18 mouse cellular contexts compared by ENCODE assay signal in genomic region chr5:57769644-57770043, GRCm38 (mm10). TPM values are rescaled to one million over a fixed set of nuclear protein-coding genes. Genes with fewer than 3 reads are reported as not detected.
DNase-seq lines count a peak whose midpoint lies in the region; ATAC-seq and TF ChIP-seq lines count a peak whose summit lies in the region.
"Had no signal": no experiment of that assay in that cellular context is flagged by ENCODE, and none has a peak within 500 bp of the region (broad histone marks: within the 10 kb centered on the region; RNA-seq: fewer than 3 reads in every experiment).

No protein-coding gene starts in this region.

- no peak overlapping the region for H3K4me2 ChIP-seq in hindbrain, postnatal 0 days (ENCODE audit: low read depth, low read length)
- H3K4me2 ChIP-seq in hindbrain, embryonic 12.5 days (replicated peaks) = no peak overlapping the region
- H3K4me2 ChIP-seq: heart, embryonic 12.5 days; lung, embryonic 15.5 days; stomach, embryonic 15.5 days had no signal

- H3K9ac ChIP-seq in hindbrain, postnatal 0 days (replicated peaks; ENCODE audit: low read length) = no peak overlapping the region
- H3K9ac ChIP-seq in hindbrain, embryonic 12.5 days = no peak overlapping the region
- H3K9ac ChIP-seq: heart, embryonic 12.5 days; lung, embryonic 15.5 days; stomach, embryonic 15.5 days had no signal

- H3K4me3 ChIP-seq in hindbrain, postnatal 0 days (ENCODE audit: low read length) = no peak overlapping the region
- H3K4me3 ChIP-seq in hindbrain, embryonic 12.5 days = no peak overlapping the region
- H3K4me3 ChIP-seq in megakaryocyte, embryonic 14.5 days (replicated peaks) = peak overlapping the region; percentile 21
- H3K4me3 ChIP-seq: heart, embryonic 12.5 days; lung, embryonic 15.5 days; stomach, embryonic 15.5 days had no signal

- WGBS in hindbrain, postnatal 0 days = 93% methylated on average over 7 of the region's 7 CpGs
- 95% methylated on average over 7 of the region's 7 CpGs for WGBS in hindbrain, embryonic 12.5 days

- no peak for DNase-seq in hindbrain, postnatal 0 days (ENCODE audit: low spot score)
- no peak for DNase-seq in Patski (ENCODE audit: low read depth, low spot score)
- no peak for DNase-seq in T-cell, adult 2 months (ENCODE audit: low spot score)
- no peak for DNase-seq in embryo, embryonic 10 days (ENCODE audit: low spot score)
- DNase-seq: adrenal gland, adult 2 months; embryo, embryonic 11 days; kidney, adult 11 months; liver; retina, postnatal 1 day; thymus, postnatal 14 days had no signal

- no peak for ATAC-seq in hindbrain, postnatal 0 days
- ATAC-seq in hindbrain, embryonic 12.5 days (ENCODE audit: low FRiP score) = no peak
- ATAC-seq in megakaryocyte, adult 5-6 weeks (ENCODE audit: poor library complexity, severe bottlenecking) = no peak
- ATAC-seq in Patski = no peak
- ATAC-seq in megakaryocyte progenitor cell, adult 5-6 weeks (replicated peaks; ENCODE audit: poor library complexity) = peak; percentile 51

- no peaks in the 10 kb centered on the region for H3K27me3 ChIP-seq in hindbrain, postnatal 0 days (ENCODE audit: insufficient read depth, low read length)
- no peaks in the 10 kb centered on the region for H3K27me3 ChIP-seq in hindbrain, embryonic 12.5 days
- no peaks in the 10 kb centered on the region for H3K27me3 ChIP-seq in megakaryocyte, embryonic 14.5 days (replicated peaks)
- no peaks in the 10 kb centered on the region for H3K27me3 ChIP-seq in Patski
- H3K27me3 ChIP-seq: heart, embryonic 12.5 days; lung, embryonic 15.5 days; stomach, embryonic 15.5 days had no signal

- no peaks in the 10 kb centered on the region for H3K4me1 ChIP-seq in hindbrain, postnatal 0 days (ENCODE audit: insufficient read depth, low read length)
- no peaks in the 10 kb centered on the region for H3K4me1 ChIP-seq in hindbrain, embryonic 12.5 days
- H3K4me1 ChIP-seq in megakaryocyte, embryonic 14.5 days = peaks cover 61% of the 10 kb centered on the region
- H3K4me1 ChIP-seq: lung, embryonic 15.5 days; stomach, embryonic 15.5 days had no signal

- TF ChIP-seq CTCF in hindbrain, postnatal 0 days (IDR thresholded peaks at IDR 0.05; ENCODE audit: low read depth) = peak; percentile 27
- TF ChIP-seq CTCF in Patski (IDR thresholded peaks at IDR 0.05) = peak; percentile 57

- in situ Hi-C loops in Patski (cut with MboI; ENCODE audit: low pct_unique_long_range_greater_than_20kb) = loop anchor here (10.0 kb wide), 2 partner anchors 45 to 175 kb away; no protein-coding TSS in a partner anchor

- CTCF ChIA-PET in Patski (lab: Charles Lee) = interaction anchor here (0.8 to 2.8 kb wide), 11 partner anchors 8 to 101 kb away, joined by 3 to 9 read pairs (median 4); partner anchors contain the start of gene Pcdh7

- no peaks in the 10 kb centered on the region for H3K9me3 ChIP-seq in hindbrain, postnatal 0 days (ENCODE audit: low read length)
- H3K9me3 ChIP-seq in hindbrain, embryonic 12.5 days (replicated peaks) = no peaks in the 10 kb centered on the region
- peaks cover 2% of the 10 kb centered on the region; the same call in 1 of the 2 replicates for H3K9me3 ChIP-seq in megakaryocyte, embryonic 14.5 days
- H3K9me3 ChIP-seq: heart, embryonic 12.5 days; lung, embryonic 15.5 days; stomach, embryonic 15.5 days had no signal

- no peak overlapping the region for H3K27ac ChIP-seq in hindbrain, postnatal 0 days
- no peak overlapping the region for H3K27ac ChIP-seq in hindbrain, embryonic 12.5 days
- H3K27ac ChIP-seq: lung, embryonic 15.5 days; macrophage; stomach, embryonic 15.5 days had no signal

- no peaks in the 10 kb centered on the region for H3K36me3 ChIP-seq in hindbrain, postnatal 0 days (ENCODE audit: insufficient read depth, low read length)
- H3K36me3 ChIP-seq in hindbrain, embryonic 12.5 days = no peaks in the 10 kb centered on the region
- peaks cover 5% of the 10 kb centered on the region for H3K36me3 ChIP-seq in megakaryocyte, embryonic 14.5 days (replicated peaks; ENCODE audit: low read length)
- H3K36me3 ChIP-seq: lung, embryonic 15.5 days; stomach, embryonic 15.5 days had no signal

- POLR2A ChIA-PET in Patski (lab: Charles Lee) = no interaction called here

RNA-seq across cellular contexts. Expression of gene Pcdh7, which starts 51.9 kb away (rescaled TPM):
- total RNA-seq in hindbrain, postnatal 0 days (2014; rRNA removed) = 152 and 157 TPM in 2 replicates
- polyA plus RNA-seq in hindbrain, postnatal 0 days (2015; fragmentation: Nextera tagmentation; extraction: Ambion mirVana) = 25.5 and 26.1 TPM in 2 replicates
- 15.3 and 16.8 TPM in 2 replicates for polyA plus RNA-seq in hindbrain, embryonic 12.5 days (2016; fragmentation: Nextera tagmentation; extraction: Ambion mirVana)
- 4.7 and 4.8 TPM in 2 replicates for polyA plus RNA-seq in megakaryocyte, embryonic 14.5 days (2012; ENCODE audit: insufficient read depth, low replicate concordance)
- total RNA-seq in megakaryocyte, adult 5-6 weeks (2015) = 0.16 and 1.1 TPM in 2 replicates
- total RNA-seq in megakaryocyte, adult 5-6 weeks (2017) = 0.26 TPM in 1 of 2 replicates, not detected in the other
- polyA plus RNA-seq in Patski (2021) = 139 TPM
- total RNA-seq in megakaryocyte progenitor cell, adult 5-6 weeks (2015) = 1.8 and 2.2 TPM in 2 replicates
- 0.58 and 4.7 TPM in 2 replicates for total RNA-seq in megakaryocyte progenitor cell, adult 5-6 weeks (2017)
